Mouse (Mus musculus) limb, embryonic 12.5 days (tissue): Measurements from ENCODE around the gene Popdc3. TPM values are rescaled to one million over a fixed set of nuclear protein-coding genes. Genes with fewer than 3 reads are reported as not detected.
A peak's percentile ranks its signal among the peaks of the same experiment; 100 is the strongest.
"Not testable (repeated sequence)": the region's sequence is repeated elsewhere in the genome, so short reads cannot be mapped to it uniquely, and the experiment has no call there.

Experiments used
- ATAC-seq: fragments of 200-750 bp; cut with Nextera tagmentation; 2 replicates; pipeline ENCODE4 v1.8.0; 2017; ENCODE audit warnings: low read depth, moderate TSS enrichment; ENCODE audit not compliant: insufficient number of reproducible peaks, insufficient read depth, low FRiP score, low TSS enrichment
- H3K27ac ChIP-seq: fragments of 300-500 bp; sonication (generic); 2 replicates; pipeline ENCODE4 v1.5.1; 2016; ENCODE audit warnings: mild to moderate bottlenecking, moderate library complexity
- H3K27me3 ChIP-seq: fragments of 300-500 bp; sonication (generic); 2 replicates; pipeline ENCODE4 v1.6.1; 2016; ENCODE audit warnings: mild to moderate bottlenecking, moderate library complexity
- H3K36me3 ChIP-seq: fragments of 300-500 bp; sonication (generic); 2 replicates; pipeline ENCODE4 v1.6.1; 2016; ENCODE audit warnings: mild to moderate bottlenecking, moderate library complexity
- H3K4me1 ChIP-seq: fragments of 300-500 bp; sonication (generic); replicated peaks from 2 replicates; pipeline ENCODE4 v1.6.1; 2016
- H3K4me2 ChIP-seq: fragments of 300-500 bp; sonication (generic); 2 replicates; pipeline ENCODE4 v1.6.1; 2016; ENCODE audit warnings: mild to moderate bottlenecking, moderate library complexity
- H3K4me3 ChIP-seq: fragments of 300-500 bp; sonication (generic); replicated peaks from 2 replicates; pipeline ENCODE4 v1.5.1; 2016; ENCODE audit warnings: mild to moderate bottlenecking
- H3K9ac ChIP-seq: fragments of 300-500 bp; sonication (generic); replicated peaks from 2 replicates; pipeline ENCODE4 v1.6.1; 2016; ENCODE audit warnings: mild to moderate bottlenecking, moderate library complexity
- H3K9me3 ChIP-seq: fragments of 300-500 bp; sonication (generic); 2 replicates; pipeline ENCODE4 v1.6.1; 2016; ENCODE audit warnings: mild to moderate bottlenecking, moderate library complexity
- WGBS: fragments of 180-500 bp; shearing (Covaris S2); methylation state at CpG from one replicate; pipeline ENCODE4 v1.1.7; 2016; 5-methylcytosine and 5-hydroxymethylcytosine counted together
- polyA plus RNA-seq: library from polyadenylated mRNA; unstranded; fragments of >200 nt; fragmentation: Nextera tagmentation; extraction: Ambion mirVana; gene quantifications from 2 replicates; pipeline ENCODE4 v1.2.1, GENCODE M21; 2016

Popdc3 gene
- polyA plus RNA-seq: 2.1 and 3.7 TPM in 2 replicates

GRCm38 (mm10) chr10:45177798-45178197, at the start of gene Popdc3:
TSS of gene Popdc3 (plus strand) at chr10:45178098.
- not testable (repeated sequence) for H3K9ac ChIP-seq, H3K4me1 ChIP-seq, H3K36me3 ChIP-seq, H3K27ac ChIP-seq, H3K4me3 ChIP-seq, H3K4me2 ChIP-seq, ATAC-seq, H3K9me3 ChIP-seq, H3K27me3 ChIP-seq
- WGBS: 89% methylated on average over 1 of the region's 5 CpGs

DNA sequence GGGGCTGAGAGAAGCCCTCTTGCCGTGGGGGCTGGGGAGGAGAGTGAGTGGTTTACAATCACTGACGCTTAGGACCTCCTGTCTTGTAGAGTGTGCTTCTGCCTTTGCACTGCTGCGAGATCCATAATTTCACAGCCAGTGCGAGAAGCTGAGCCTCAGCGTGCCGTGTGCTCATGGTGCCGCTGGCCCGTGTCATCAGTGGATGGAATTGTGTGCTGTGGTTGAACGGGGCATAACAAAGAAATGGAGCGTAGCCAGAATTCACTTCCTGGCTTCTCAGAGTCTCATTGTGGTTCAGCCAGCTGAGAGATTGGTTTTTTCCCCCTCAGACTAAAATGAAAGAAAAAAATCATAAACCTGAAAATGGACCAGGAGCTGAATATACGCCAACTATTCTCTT, 48.8 kb upstream of the Popdc3 start:
- H3K4me2 ChIP-seq: no peak overlapping the region
- no peaks in the 10 kb centered on the region for H3K4me1 ChIP-seq
- no peaks in the 10 kb centered on the region for H3K27me3 ChIP-seq
- no peaks in the 10 kb centered on the region for H3K9me3 ChIP-seq
- H3K36me3 ChIP-seq: peaks cover 71% of the 10 kb centered on the region
- H3K4me3 ChIP-seq: no peak overlapping the region
- 88% methylated on average over 11 of the region's 11 CpGs for WGBS
- H3K27ac ChIP-seq: no peak overlapping the region
- no peak for ATAC-seq
- H3K9ac ChIP-seq: no peak overlapping the region

- H3K27me3 ChIP-seq: no peaks in the 10 kb centered on the region
- no peak overlapping the region for H3K4me3 ChIP-seq
- H3K9me3 ChIP-seq: peaks cover 4% of the 10 kb centered on the region; the same call in 1 of the 2 replicates
- no peak for ATAC-seq
- H3K4me1 ChIP-seq: no peaks in the 10 kb centered on the region
- peaks cover 69% of the 10 kb centered on the region for H3K36me3 ChIP-seq
- no peak overlapping the region for H3K27ac ChIP-seq
- H3K4me2 ChIP-seq: no peak overlapping the region
- WGBS: 97% methylated on average over 6 of the region's 6 CpGs
- no peak overlapping the region for H3K9ac ChIP-seq
Observed at GRCm38 (mm10) chr10:45130004-45130403, 47.9 kb upstream of the Popdc3 start.

GRCm38 (mm10) chr10:45132371-45132770, 45.5 kb upstream of the Popdc3 start:
- WGBS: 74% methylated on average over 4 of the region's 4 CpGs
- H3K4me3 ChIP-seq: no peak overlapping the region
- H3K27ac ChIP-seq: no peak overlapping the region
- no peak overlapping the region for H3K4me2 ChIP-seq
- peaks cover 9% of the 10 kb centered on the region for H3K4me1 ChIP-seq
- H3K9me3 ChIP-seq: peaks cover 6% of the 10 kb centered on the region; the same call in 1 of the 2 replicates
- no peak for ATAC-seq
- H3K36me3 ChIP-seq: peaks cover 64% of the 10 kb centered on the region
- no peaks in the 10 kb centered on the region for H3K27me3 ChIP-seq
- no peak overlapping the region for H3K9ac ChIP-seq

GRCm38 (mm10) chr10:45136806-45137205, 41.1 kb upstream of the Popdc3 start:
- peaks cover 31% of the 10 kb centered on the region; the same call in 1 of the 2 replicates for H3K36me3 ChIP-seq
- no peak overlapping the region for H3K27ac ChIP-seq
- H3K9ac ChIP-seq: no peak overlapping the region
- H3K4me1 ChIP-seq: peaks cover 48% of the 10 kb centered on the region
- WGBS: 92% methylated on average over 7 of the region's 7 CpGs
- H3K4me3 ChIP-seq: no peak overlapping the region
- H3K27me3 ChIP-seq: no peaks in the 10 kb centered on the region
- H3K4me2 ChIP-seq: no peak overlapping the region
- peaks cover 6% of the 10 kb centered on the region; the same call in 1 of the 2 replicates for H3K9me3 ChIP-seq
- ATAC-seq: no peak

DNA sequence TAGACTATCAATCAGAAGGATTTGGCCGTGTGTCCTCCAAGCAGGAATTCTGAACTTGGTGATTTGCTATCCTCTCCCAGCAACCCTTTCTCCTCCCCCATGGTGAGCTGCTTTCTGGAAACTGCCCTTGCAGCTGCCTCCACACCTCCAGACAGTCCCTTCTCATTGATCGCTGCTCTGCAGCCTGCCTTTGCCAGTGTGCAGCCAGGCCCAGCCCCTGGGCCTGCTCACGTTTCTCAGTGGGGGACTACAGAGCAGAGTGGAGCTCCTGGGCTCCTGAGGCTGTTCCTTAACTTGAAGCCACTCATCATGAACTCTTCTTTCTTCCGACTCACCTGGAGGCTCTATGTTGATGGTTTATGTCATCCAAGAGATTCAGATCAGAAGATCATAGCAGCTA, 38.0 kb upstream of the Popdc3 start:
- no peaks in the 10 kb centered on the region for H3K27me3 ChIP-seq
- H3K4me2 ChIP-seq: 0 out of 2 replicates have a peak overlapping the region, but pooled peaks have one; percentile 15
- H3K4me1 ChIP-seq: peaks cover 58% of the 10 kb centered on the region
- H3K4me3 ChIP-seq: no peak overlapping the region
- WGBS: 34% methylated on average over 4 of the region's 4 CpGs
- H3K9ac ChIP-seq: no peak overlapping the region
- peaks cover 17% of the 10 kb centered on the region; the same call in 1 of the 2 replicates for H3K36me3 ChIP-seq
- peak; percentile 54; the same call in 1 of the 2 replicates for ATAC-seq
- H3K9me3 ChIP-seq: peaks cover 4% of the 10 kb centered on the region; the same call in 1 of the 2 replicates
- H3K27ac ChIP-seq: peak overlapping the region; percentile 91

- H3K9ac ChIP-seq: no peak overlapping the region
- peak; percentile 85 for ATAC-seq
- no peaks in the 10 kb centered on the region for H3K9me3 ChIP-seq
- H3K27ac ChIP-seq: peak overlapping the region; percentile 91
- H3K4me1 ChIP-seq: peaks cover 58% of the 10 kb centered on the region
- 0 out of 2 replicates have a peak overlapping the region, but pooled peaks have one; percentile 15 for H3K4me2 ChIP-seq
- WGBS: 21% methylated on average over 7 of the region's 7 CpGs
- H3K27me3 ChIP-seq: no peaks in the 10 kb centered on the region
- H3K36me3 ChIP-seq: peaks cover 10% of the 10 kb centered on the region; the same call in 1 of the 2 replicates
- H3K4me3 ChIP-seq: no peak overlapping the region
Observed at GRCm38 (mm10) chr10:45140474-45141212, 37.3 kb upstream of the Popdc3 start.

GRCm38 (mm10) chr10:45142359-45142758, 35.5 kb upstream of the Popdc3 start:
- Histone ChIP-seq H3K27ac (no peak overlapping the region), H3K27me3 (no peaks in the 10 kb centered on the region), H3K36me3 (no peaks in the 10 kb centered on the region), H3K9me3 (no peaks in the 10 kb centered on the region), H3K9ac (no peak overlapping the region; the same call in 1 of the 2 replicates), H3K4me1 (peaks cover 55% of the 10 kb centered on the region), H3K4me3 (no peak overlapping the region), H3K4me2 (no peak overlapping the region)
- 74% methylated on average over 5 of the region's 5 CpGs for WGBS
- no peak for ATAC-seq

DNA sequence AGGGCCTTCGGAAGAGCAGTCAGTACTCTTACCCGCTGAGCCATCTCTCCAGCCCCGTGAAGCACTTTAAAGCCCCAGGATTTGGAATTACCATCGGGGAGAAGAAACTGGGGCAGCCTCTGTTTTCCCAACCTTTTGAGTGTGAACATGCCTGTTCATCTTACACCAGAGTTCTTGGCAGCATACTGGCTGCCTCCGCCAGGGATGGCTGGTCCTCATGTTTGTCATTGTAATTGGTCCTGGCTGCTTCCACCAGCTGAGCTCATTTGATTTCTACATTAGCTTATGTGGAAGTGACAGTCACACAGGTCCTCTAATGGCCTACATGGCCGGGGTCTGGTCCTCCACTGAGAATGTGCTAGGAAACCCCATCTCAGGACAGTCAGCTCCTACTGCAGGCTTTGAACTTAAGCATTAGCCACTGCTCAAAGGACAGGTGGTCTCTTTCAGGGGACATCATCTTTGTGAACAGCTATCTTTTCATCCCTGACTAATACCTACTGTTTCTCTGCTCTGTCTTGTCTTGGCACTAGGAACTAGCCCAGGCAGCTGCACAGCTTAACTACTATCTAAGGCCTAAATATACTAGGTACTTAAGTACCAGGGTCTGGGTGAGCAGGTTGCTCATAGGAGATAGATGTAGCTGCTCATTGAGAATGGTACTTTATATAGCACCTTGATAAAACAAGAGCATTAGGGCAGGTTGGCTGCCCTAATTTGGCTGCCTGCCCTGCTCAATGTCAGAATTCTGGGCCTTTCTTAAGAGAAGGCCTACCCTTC, 33.7 kb upstream of the Popdc3 start:
- H3K27ac ChIP-seq: no peak overlapping the region
- H3K27me3 ChIP-seq: no peaks in the 10 kb centered on the region
- H3K36me3 ChIP-seq: peaks cover 15% of the 10 kb centered on the region; the same call in 1 of the 2 replicates
- no peak overlapping the region for H3K4me2 ChIP-seq
- WGBS: 90% methylated on average over 6 of the region's 6 CpGs
- H3K9me3 ChIP-seq: no peaks in the 10 kb centered on the region
- H3K9ac ChIP-seq: no peak overlapping the region
- ATAC-seq: no peak
- no peak overlapping the region for H3K4me3 ChIP-seq
- H3K4me1 ChIP-seq: peaks cover 39% of the 10 kb centered on the region

GRCm38 (mm10) chr10:45146821-45147220, 31.1 kb upstream of the Popdc3 start:
- H3K36me3 ChIP-seq: peaks cover 40% of the 10 kb centered on the region
- no peaks in the 10 kb centered on the region for H3K27me3 ChIP-seq
- ATAC-seq: no peak
- H3K9ac ChIP-seq: no peak overlapping the region
- H3K27ac ChIP-seq: no peak overlapping the region
- H3K9me3 ChIP-seq: no peaks in the 10 kb centered on the region
- no peak overlapping the region for H3K4me2 ChIP-seq
- H3K4me3 ChIP-seq: no peak overlapping the region
- WGBS: 44% methylated on average over 6 of the region's 6 CpGs
- peaks cover 16% of the 10 kb centered on the region for H3K4me1 ChIP-seq

- Histone ChIP-seq H3K9ac (no peak overlapping the region), H3K27me3 (no peaks in the 10 kb centered on the region), H3K27ac (no peak overlapping the region), H3K9me3 (no peaks in the 10 kb centered on the region), H3K4me3 (no peak overlapping the region), H3K4me2 (no peak overlapping the region), H3K36me3 (peaks cover 84% of the 10 kb centered on the region), H3K4me1 (0 out of 2 replicates have a peak, but pooled peaks cover 5% of the 10 kb centered on the region)
- no peak for ATAC-seq
- 71% methylated on average over 5 of the region's 5 CpGs for WGBS
Observed at GRCm38 (mm10) chr10:45151137-45151536, 26.8 kb upstream of the Popdc3 start.
